Mouse (Mus musculus) liver, embryonic 15.5 days (tissue): ENCODE measurements at regions not wholly inside any gene's neighbourhood (a gene's known extent, or its start where the extent isn't known, plus 50 kb on each side); places are given as distances from the start of the nearest gene placed in this dataset.

Source experiments
- ATAC-seq: fragments of 200-750 bp; cut with Nextera tagmentation; 2 replicates; pipeline ENCODE4 v1.8.0; 2017; ENCODE audit warnings: moderate number of reproducible peaks, mild to moderate bottlenecking, moderate library complexity; ENCODE audit not compliant: insufficient read depth
- H3K27ac ChIP-seq: fragments of 300-500 bp; sonication (generic); replicated peaks from 2 replicates; pipeline ENCODE4 v1.5.1; 2015; ENCODE audit warnings: mild to moderate bottlenecking, inconsistent platforms
- H3K27me3 ChIP-seq: fragments of 300-500 bp; sonication (generic); 2 replicates; pipeline ENCODE4 v1.6.1; 2015; ENCODE audit warnings: mild to moderate bottlenecking, inconsistent platforms
- H3K36me3 ChIP-seq: fragments of 300-500 bp; sonication (generic); replicated peaks from 2 replicates; pipeline ENCODE4 v1.6.1; 2015; ENCODE audit warnings: moderate library complexity, mild to moderate bottlenecking, inconsistent platforms
- H3K4me1 ChIP-seq: fragments of 300-500 bp; sonication (generic); replicated peaks from 2 replicates; pipeline ENCODE4 v1.6.1; 2015; ENCODE audit warnings: inconsistent platforms
- H3K4me2 ChIP-seq: fragments of 300-500 bp; sonication (generic); 2 replicates; pipeline ENCODE4 v1.6.1; 2015; ENCODE audit warnings: moderate library complexity, mild to moderate bottlenecking, inconsistent platforms
- H3K4me3 ChIP-seq: fragments of 300-500 bp; sonication (generic); replicated peaks from 2 replicates; pipeline ENCODE4 v1.5.1; 2015; ENCODE audit warnings: mild to moderate bottlenecking, inconsistent platforms
- H3K9ac ChIP-seq: fragments of 300-500 bp; sonication (generic); 2 replicates; pipeline ENCODE4 v1.6.1; 2015; ENCODE audit warnings: moderate library complexity, mild to moderate bottlenecking, inconsistent platforms
- H3K9me3 ChIP-seq: fragments of 300-500 bp; sonication (generic); replicated peaks from 2 replicates; pipeline ENCODE4 v1.6.1; 2016; ENCODE audit warnings: inconsistent platforms
- WGBS: fragments of 180-500 bp; shearing (Covaris S2); methylation state at CpG from one replicate; pipeline ENCODE4 v1.1.7; 2015; ENCODE audit warnings: mixed read lengths; ENCODE audit not compliant: insufficient replicate concordance; 5-methylcytosine and 5-hydroxymethylcytosine counted together

DNA sequence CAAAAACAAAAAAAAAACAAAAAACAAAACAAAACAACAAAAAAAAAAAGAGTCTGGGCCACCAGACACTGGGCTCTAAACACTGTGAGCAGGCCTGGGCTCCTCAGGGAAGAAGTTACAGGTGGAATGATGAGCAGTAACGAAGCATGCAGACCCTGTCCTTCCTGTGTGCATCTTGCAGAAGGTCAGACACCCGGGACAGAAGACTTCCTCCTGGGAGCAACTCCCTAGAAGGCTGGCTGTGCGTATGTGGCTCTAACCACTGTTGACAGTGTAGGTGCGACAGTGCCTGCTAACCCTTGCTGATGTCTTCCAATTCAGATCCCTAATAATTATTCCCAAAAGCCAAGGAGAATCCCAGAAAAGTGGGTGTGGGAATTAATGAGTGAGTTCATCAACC is 164.8 kb downstream of the Nedd1 start:
- Histone ChIP-seq H3K27me3 (no peaks in the 10 kb centered on the region), H3K4me1 (no peaks in the 10 kb centered on the region), H3K36me3 (no peaks in the 10 kb centered on the region), H3K9me3 (no peaks in the 10 kb centered on the region), H3K4me2 (no peak overlapping the region), H3K9ac (no peak overlapping the region), H3K27ac (no peak overlapping the region), H3K4me3 (no peak overlapping the region)
- WGBS: 49% methylated on average over 4 of the region's 4 CpGs
- ATAC-seq: no peak

DNA sequence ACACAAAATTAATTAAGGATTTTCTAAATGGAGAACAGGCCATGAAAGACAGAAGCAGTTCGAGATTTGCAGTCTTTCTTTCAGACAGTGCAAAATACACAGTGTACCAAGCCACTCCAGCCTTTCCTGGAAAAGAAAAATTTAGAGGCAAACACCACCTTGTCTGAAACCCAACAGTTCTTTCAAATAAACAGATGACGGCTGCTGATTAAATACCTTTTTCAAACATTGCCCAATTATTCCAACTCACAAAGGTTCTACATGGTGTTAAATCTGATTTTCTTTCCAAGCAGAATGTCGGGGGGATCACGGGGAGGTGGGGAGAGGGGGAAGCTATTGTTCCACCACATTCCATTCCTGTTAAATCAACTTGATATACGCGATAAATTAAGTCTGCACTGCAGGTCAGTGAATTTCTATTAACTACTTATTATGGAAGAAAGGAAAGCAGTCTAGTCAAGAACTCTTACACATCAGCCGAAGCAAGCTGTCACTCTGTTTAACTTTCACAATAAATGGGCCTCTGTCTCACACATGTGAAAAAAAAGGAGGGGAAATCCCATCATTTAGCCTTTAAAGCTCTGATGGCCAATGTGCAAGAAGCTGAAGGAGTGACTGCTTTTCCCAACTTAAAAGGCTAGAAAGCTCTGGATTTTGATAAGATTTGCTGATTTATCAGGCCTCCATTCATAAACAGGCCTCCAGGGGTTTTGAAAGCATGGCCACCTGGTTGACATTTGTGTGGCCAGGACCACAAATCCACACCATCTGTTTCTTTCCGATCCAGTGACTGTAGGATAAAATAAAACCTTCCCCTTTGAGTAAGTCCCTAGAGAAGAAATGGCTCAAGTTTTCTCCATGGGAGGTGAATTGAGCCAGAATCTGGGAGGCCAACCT is 165.4 kb downstream of the Nedd1 start:
- H3K4me1 ChIP-seq: no peaks in the 10 kb centered on the region
- H3K9ac ChIP-seq: no peak overlapping the region
- H3K27ac ChIP-seq: no peak overlapping the region
- no peak overlapping the region for H3K4me2 ChIP-seq
- 43% methylated on average over 8 of the region's 8 CpGs for WGBS
- no peaks in the 10 kb centered on the region for H3K9me3 ChIP-seq
- no peaks in the 10 kb centered on the region for H3K36me3 ChIP-seq
- no peak overlapping the region for H3K4me3 ChIP-seq
- no peaks in the 10 kb centered on the region for H3K27me3 ChIP-seq
- ATAC-seq: no peak

DNA sequence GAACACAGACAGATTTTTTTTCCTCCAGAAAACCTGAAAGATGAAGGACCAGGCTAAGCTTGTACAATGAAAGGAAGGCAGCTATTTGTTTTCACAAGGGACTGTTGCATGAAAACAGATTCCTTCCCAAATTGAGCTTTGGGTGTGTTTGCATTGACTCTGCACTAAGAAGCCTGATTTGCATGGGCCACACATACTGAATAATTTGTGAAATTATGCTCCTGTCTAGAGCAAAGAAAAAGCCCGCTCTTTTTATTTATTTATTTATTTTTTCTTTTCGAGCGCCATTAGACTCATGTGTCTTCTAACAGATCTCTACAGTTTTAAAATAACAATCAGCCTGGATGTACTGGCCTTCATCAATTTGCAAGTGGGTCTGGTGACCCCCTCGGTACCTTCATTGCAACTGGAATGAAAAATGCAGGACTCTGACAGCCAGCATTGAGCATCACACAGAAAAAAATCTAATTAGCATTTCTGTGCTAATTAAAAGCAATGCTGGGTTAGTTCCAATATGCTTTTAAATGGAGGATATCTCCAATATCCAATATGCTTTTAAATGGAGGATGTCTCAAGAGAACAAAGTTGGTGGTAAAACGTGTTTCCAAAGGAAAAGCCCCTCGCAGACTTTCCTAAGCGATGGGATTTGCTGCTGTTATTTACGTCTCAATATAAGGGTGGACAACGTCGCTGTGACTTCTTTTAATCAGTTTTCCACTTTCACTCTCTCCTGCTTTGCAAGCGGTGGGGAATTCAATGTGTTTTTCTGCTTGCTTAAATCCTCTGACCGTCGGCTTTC is 166.3 kb downstream of the Nedd1 start:
- H3K27ac ChIP-seq: no peak overlapping the region
- ATAC-seq: no peak
- H3K4me1 ChIP-seq: no peaks in the 10 kb centered on the region
- no peaks in the 10 kb centered on the region for H3K27me3 ChIP-seq
- no peak overlapping the region for H3K4me3 ChIP-seq
- 68% methylated on average over 13 of the region's 13 CpGs for WGBS
- H3K36me3 ChIP-seq: no peaks in the 10 kb centered on the region
- H3K9ac ChIP-seq: no peak overlapping the region
- H3K4me2 ChIP-seq: no peak overlapping the region
- no peaks in the 10 kb centered on the region for H3K9me3 ChIP-seq

DNA sequence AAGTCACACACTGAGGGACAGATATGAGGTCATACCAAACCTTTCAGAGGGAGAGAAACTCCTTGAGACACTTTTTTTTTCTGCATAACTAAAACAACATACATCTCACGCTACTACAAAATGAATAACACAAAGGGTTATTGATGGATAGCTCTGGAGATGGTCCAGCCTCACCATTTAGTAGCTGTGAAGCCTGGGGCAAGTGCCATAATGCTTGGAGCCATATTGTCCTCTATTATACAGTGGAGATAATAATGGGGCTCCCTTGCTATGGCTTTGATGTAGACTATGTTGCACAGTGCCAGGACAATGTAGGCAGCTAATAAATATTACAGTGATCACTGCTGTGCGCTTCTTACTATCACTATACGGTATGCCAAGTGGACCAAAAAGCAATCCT is 168.3 kb downstream of the Nedd1 start:
- 67% methylated on average over 3 of the region's 3 CpGs for WGBS
- no peak overlapping the region for H3K4me2 ChIP-seq
- H3K9ac ChIP-seq: no peak overlapping the region
- H3K4me1 ChIP-seq: no peaks in the 10 kb centered on the region
- ATAC-seq: no peak
- no peaks in the 10 kb centered on the region for H3K36me3 ChIP-seq
- H3K27ac ChIP-seq: no peak overlapping the region
- no peaks in the 10 kb centered on the region for H3K27me3 ChIP-seq
- H3K9me3 ChIP-seq: no peaks in the 10 kb centered on the region
- no peak overlapping the region for H3K4me3 ChIP-seq

DNA sequence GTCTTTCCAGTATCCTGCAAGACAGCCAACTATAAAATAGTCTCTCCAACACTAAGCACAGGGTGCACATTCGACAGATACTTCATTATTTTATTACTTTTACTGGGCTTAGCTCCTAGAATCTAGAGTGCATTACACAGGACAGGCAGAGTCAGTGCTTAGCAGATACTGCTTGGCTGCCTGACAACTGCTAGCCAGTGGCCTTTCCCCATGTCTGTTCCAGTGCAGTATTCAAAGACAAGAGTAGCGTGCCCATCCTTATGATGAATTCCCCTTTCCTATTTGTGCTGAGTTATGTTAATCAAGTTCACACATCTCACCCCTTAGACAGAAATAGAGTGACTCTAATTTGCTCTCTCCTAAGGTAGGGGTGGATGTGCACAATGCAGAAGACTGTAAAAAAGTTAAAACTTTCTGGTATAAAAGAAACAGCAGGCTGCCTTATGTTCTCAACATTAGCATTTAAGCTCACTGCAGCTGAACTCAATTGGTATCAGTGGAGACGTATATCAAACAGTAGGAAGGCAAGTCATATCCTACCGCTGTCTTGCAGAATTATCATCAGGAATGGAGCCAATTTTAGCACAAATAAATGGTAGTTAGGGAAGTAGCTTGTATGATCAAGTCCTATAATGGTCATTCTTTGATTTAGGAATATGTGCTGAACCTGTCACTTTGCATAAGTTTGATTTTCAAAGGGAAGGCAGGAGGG is 173.2 kb downstream of the Nedd1 start:
- Histone ChIP-seq H3K9me3 (no peaks in the 10 kb centered on the region), H3K4me3 (no peak overlapping the region), H3K9ac (no peak overlapping the region), H3K27me3 (no peaks in the 10 kb centered on the region), H3K4me1 (no peaks in the 10 kb centered on the region), H3K4me2 (no peak overlapping the region), H3K27ac (no peak overlapping the region), H3K36me3 (no peaks in the 10 kb centered on the region)
- 49% methylated on average over 4 of the region's 4 CpGs for WGBS
- ATAC-seq: no peak

DNA sequence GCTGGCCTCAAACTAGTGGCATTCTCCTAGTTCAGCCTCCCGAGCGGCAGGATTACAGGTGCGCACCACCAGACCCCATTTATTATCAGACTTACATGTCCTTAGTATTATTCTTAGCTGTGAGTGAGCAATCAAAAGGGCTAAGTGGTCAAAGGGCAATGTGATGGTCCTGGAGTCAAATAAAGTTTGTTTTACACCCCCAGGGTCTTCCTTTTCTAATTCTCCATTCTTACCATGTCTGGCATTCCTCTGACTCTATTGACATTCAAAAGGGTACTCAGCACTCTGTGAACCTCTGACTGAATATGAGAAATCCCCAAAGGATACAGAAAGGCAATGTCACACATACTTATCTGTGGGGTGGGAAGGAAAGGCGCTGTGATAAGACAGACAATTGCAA is 183.8 kb downstream of the Nedd1 start:
- Histone ChIP-seq H3K4me1 (no peaks in the 10 kb centered on the region), H3K4me3 (no peak overlapping the region), H3K4me2 (no peak overlapping the region), H3K27me3 (no peaks in the 10 kb centered on the region), H3K9me3 (no peaks in the 10 kb centered on the region), H3K27ac (no peak overlapping the region), H3K9ac (no peak overlapping the region), H3K36me3 (no peaks in the 10 kb centered on the region)
- WGBS: 74% methylated on average over 4 of the region's 4 CpGs
- no peak for ATAC-seq

DNA sequence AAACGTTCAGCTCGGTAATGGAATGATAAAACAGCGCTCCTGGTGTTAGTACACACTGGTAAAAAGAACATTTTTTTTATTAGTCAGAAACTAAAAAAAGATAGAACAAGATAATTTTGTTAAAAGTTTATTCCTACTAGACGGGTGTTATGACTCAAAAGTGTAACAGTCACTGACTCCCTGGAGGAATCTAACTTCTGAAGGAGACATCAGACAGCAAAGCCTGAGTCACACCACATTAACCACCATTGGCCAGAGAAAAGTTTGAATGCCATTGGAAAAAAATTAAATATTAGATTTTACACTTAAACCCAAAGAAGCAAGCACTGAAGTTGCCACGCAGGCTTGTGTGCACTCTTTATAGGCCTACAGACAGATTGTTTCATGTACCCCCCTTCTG is 205.3 kb downstream of the Nedd1 start:
- Histone ChIP-seq H3K27me3 (no peaks in the 10 kb centered on the region), H3K9me3 (no peaks in the 10 kb centered on the region), H3K36me3 (no peaks in the 10 kb centered on the region), H3K4me3 (no peak overlapping the region), H3K4me2 (no peak overlapping the region), H3K27ac (no peak overlapping the region), H3K4me1 (no peaks in the 10 kb centered on the region), H3K9ac (no peak overlapping the region)
- WGBS: 67% methylated on average over 5 of the region's 5 CpGs
- no peak for ATAC-seq

DNA sequence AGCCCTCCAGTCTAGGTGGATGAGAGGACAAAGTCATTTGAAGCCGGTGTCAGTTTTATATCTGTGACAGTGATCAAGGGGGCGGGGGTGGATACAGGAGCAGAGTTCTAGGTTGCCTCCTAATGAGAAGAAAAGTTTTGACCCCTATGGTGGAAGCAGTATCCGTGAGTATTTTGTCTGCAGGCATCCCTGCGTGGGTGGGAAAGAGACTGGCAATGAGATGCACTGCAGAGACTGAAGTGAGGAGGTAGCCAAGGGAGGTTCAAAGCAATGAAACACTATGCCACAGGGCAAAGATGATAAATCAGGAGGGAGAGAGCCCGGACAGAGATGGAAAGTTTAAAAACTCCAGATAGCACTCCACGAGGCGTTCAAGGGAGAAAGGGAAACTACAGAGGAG is 210.5 kb downstream of the Nedd1 start:
- Histone ChIP-seq H3K4me2 (no peak overlapping the region), H3K4me1 (no peaks in the 10 kb centered on the region), H3K27me3 (no peaks in the 10 kb centered on the region), H3K36me3 (no peaks in the 10 kb centered on the region), H3K9me3 (no peaks in the 10 kb centered on the region), H3K27ac (no peak overlapping the region), H3K9ac (no peak overlapping the region), H3K4me3 (no peak overlapping the region)
- no peak for ATAC-seq
- WGBS: 49% methylated on average over 7 of the region's 7 CpGs

DNA sequence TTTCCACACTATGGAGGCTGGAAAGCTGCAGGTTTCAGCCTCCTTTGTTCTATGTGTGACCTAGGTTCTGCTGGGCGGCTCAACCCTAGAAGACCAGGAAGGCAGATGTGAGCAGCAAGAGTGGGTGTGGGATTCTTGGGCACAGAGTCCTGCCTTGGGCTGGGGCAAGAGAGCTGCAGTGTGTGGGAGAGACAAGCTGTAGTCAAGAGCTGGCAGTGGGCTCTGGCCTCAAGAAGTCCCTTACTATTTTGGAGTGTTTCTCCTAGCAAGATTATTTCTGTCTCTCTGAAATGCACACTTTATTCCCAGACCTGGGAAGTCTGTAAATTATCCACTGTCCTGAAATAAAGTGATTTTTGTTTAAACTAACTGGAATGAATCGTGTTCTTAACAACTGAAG is 211.5 kb downstream of the Nedd1 start:
- Histone ChIP-seq H3K36me3 (no peaks in the 10 kb centered on the region), H3K27ac (no peak overlapping the region), H3K4me1 (no peaks in the 10 kb centered on the region), H3K9ac (no peak overlapping the region), H3K9me3 (no peaks in the 10 kb centered on the region), H3K4me3 (no peak overlapping the region), H3K4me2 (no peak overlapping the region), H3K27me3 (no peaks in the 10 kb centered on the region)
- 58% methylated on average over 2 of the region's 2 CpGs for WGBS
- no peak for ATAC-seq

DNA sequence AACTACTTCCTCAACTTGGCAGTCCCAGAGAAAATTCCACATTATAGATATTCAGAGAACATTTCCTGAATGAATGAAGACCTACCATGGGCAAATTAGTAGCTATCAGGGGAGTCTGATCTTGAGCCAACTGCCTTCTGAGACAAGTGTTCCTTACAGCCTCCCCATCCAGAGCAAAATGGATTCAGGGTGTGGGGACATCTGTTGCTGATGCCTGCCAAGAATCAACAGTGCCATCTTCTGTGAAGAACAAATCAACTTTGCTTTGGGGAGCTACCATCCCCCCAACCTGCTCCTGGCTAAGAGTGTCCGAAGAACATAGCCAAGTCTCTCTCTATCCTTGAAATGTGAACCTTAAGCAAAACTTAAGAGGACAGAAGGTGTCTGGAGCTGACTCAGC is 217.9 kb downstream of the Nedd1 start:
- Histone ChIP-seq H3K4me3 (no peak overlapping the region), H3K9ac (no peak overlapping the region), H3K36me3 (no peaks in the 10 kb centered on the region), H3K27ac (no peak overlapping the region), H3K4me1 (no peaks in the 10 kb centered on the region), H3K4me2 (no peak overlapping the region), H3K27me3 (no peaks in the 10 kb centered on the region), H3K9me3 (no peaks in the 10 kb centered on the region)
- no peak for ATAC-seq
- WGBS: 58% methylated on average over 1 of the region's 1 CpGs

DNA sequence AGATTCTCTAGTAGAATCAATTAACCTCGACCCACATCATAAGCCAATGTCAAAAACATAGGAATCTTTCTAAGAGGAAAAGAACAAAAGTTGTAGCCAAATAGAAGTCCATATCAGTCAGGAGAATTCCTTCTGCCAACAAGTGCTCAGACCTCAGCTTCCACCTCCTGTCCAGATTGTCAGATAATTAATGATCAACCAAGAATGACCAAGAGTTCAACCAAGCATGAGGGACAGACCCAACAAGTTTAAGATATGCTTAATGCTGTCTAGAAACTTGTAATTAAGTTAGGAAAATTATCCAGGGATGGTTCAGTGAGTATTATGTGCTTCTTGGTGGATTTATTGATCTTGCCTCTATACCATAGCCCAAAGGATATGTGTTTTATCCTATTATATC is 238.6 kb downstream of the Nedd1 start:
- Histone ChIP-seq H3K9ac (no peak overlapping the region), H3K4me1 (no peaks in the 10 kb centered on the region), H3K27ac (no peak overlapping the region), H3K4me3 (no peak overlapping the region), H3K27me3 (no peaks in the 10 kb centered on the region), H3K4me2 (no peak overlapping the region), H3K36me3 (no peaks in the 10 kb centered on the region), H3K9me3 (no peaks in the 10 kb centered on the region)
- 51% methylated on average over 1 of the region's 1 CpGs for WGBS
- ATAC-seq: no peak
